Mouse (Mus musculus) heart, embryonic 15.5 days (tissue): ENCODE data around the gene Ak1. TPM values are rescaled to one million over a fixed set of nuclear protein-coding genes. Genes with fewer than 3 reads are reported as not detected.

ENCODE experiments used
- ATAC-seq: fragments of 200-750 bp; cut with Nextera tagmentation; replicated peaks from 2 replicates; pipeline ENCODE4 v1.8.0; 2017; ENCODE audit warnings: low read depth, moderate TSS enrichment; ENCODE audit not compliant: insufficient number of reproducible peaks, insufficient read depth, low FRiP score
- H3K27ac ChIP-seq: fragments of 300-500 bp; sonication (generic); 2 replicates; pipeline ENCODE4 v1.5.1; 2015; ENCODE audit warnings: mild to moderate bottlenecking, inconsistent platforms
- H3K27me3 ChIP-seq: fragments of 300-500 bp; sonication (generic); 2 replicates; pipeline ENCODE4 v1.6.1; 2015; ENCODE audit warnings: inconsistent platforms
- H3K36me3 ChIP-seq: fragments of 300-500 bp; sonication (generic); 2 replicates; pipeline ENCODE4 v1.6.1; 2015; ENCODE audit warnings: mild to moderate bottlenecking, inconsistent platforms
- H3K4me1 ChIP-seq: fragments of 300-500 bp; sonication (generic); replicated peaks from 2 replicates; pipeline ENCODE4 v1.6.1; 2015; ENCODE audit warnings: inconsistent platforms
- H3K4me2 ChIP-seq: fragments of 300-500 bp; sonication (generic); 2 replicates; pipeline ENCODE4 v1.6.1; 2015; ENCODE audit warnings: inconsistent platforms, mild to moderate bottlenecking, moderate library complexity
- H3K4me3 ChIP-seq: fragments of 300-500 bp; sonication (generic); 2 replicates; pipeline ENCODE4 v1.5.1; 2015; ENCODE audit warnings: mild to moderate bottlenecking, inconsistent platforms
- H3K9ac ChIP-seq: fragments of 300-500 bp; sonication (generic); 2 replicates; pipeline ENCODE4 v1.6.1; 2015; ENCODE audit warnings: mild to moderate bottlenecking, inconsistent platforms
- H3K9me3 ChIP-seq: fragments of 300-500 bp; sonication (generic); replicated peaks from 2 replicates; pipeline ENCODE4 v1.6.1; 2016; ENCODE audit warnings: inconsistent platforms
- WGBS: fragments of 180-500 bp; shearing (Covaris S2); methylation state at CpG from one replicate; pipeline ENCODE4 v1.1.7; 2015; ENCODE audit warnings: mixed read lengths; 5-methylcytosine and 5-hydroxymethylcytosine counted together
- polyA plus RNA-seq: library from polyadenylated mRNA; unstranded; fragments of >200 nt; fragmentation: Nextera tagmentation; extraction: Ambion mirVana; gene quantifications from 2 replicates; pipeline ENCODE4 v1.2.1, GENCODE M21; 2015

Gene Ak1
- polyA plus RNA-seq, 1 experiment from 2014 or later: 390 TPM

DNA sequence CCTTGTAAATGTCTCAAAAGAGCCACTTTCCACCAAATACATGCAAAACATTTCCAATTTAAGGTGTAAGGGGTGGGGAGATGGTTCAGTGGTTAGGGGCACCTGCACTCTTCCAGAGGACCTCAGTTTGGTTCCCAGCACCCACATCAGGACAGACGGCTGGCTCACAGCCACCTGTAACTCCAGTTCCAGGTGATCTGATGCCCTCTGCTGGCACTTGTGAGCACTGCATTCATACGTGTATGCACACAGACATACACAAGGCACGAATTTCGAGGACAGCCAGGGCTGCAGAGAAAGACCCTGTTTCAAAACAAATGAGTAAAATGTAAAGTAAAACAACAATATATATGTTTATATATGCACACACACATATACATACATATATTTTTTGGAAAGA lies 4.0 kb upstream of the Ak1 start:
- Histone ChIP-seq H3K36me3 (peaks cover 40% of the 10 kb centered on the region), H3K9me3 (no peaks in the 10 kb centered on the region), H3K9ac (no peak overlapping the region), H3K27me3 (no peaks in the 10 kb centered on the region), H3K27ac (no peak overlapping the region), H3K4me2 (no peak overlapping the region), H3K4me3 (no peak overlapping the region), H3K4me1 (peaks cover 37% of the 10 kb centered on the region)
- WGBS: 93% methylated on average over 4 of the region's 4 CpGs
- ATAC-seq: no peak

DNA sequence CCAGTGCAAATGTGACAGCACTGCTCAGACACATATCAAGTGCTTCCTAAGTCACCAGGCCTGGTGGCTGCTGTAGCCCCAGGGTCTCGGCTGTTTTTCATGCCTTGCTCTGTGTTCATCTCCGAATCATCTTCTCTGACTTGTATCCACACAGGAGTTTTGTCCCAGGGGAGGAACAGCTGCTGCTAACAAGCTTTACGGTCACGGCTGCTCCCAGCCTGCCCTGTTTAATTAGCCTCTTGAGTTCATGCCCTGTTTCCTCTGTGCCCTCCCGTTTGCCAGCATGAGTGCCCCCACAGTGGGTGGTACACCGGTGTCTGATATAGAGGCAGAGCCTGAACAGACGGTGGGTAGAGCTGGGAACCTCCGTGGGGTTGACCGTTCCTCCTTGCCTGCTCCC lies 3.5 kb upstream of the Ak1 start:
- no peak overlapping the region for H3K4me3 ChIP-seq
- no peak overlapping the region for H3K27ac ChIP-seq
- no peaks in the 10 kb centered on the region for H3K9me3 ChIP-seq
- peaks cover 37% of the 10 kb centered on the region for H3K4me1 ChIP-seq
- no peak for ATAC-seq
- no peak overlapping the region for H3K9ac ChIP-seq
- peaks cover 40% of the 10 kb centered on the region for H3K36me3 ChIP-seq
- no peaks in the 10 kb centered on the region for H3K27me3 ChIP-seq
- 86% methylated on average over 9 of the region's 9 CpGs for WGBS
- no peak overlapping the region for H3K4me2 ChIP-seq

DNA sequence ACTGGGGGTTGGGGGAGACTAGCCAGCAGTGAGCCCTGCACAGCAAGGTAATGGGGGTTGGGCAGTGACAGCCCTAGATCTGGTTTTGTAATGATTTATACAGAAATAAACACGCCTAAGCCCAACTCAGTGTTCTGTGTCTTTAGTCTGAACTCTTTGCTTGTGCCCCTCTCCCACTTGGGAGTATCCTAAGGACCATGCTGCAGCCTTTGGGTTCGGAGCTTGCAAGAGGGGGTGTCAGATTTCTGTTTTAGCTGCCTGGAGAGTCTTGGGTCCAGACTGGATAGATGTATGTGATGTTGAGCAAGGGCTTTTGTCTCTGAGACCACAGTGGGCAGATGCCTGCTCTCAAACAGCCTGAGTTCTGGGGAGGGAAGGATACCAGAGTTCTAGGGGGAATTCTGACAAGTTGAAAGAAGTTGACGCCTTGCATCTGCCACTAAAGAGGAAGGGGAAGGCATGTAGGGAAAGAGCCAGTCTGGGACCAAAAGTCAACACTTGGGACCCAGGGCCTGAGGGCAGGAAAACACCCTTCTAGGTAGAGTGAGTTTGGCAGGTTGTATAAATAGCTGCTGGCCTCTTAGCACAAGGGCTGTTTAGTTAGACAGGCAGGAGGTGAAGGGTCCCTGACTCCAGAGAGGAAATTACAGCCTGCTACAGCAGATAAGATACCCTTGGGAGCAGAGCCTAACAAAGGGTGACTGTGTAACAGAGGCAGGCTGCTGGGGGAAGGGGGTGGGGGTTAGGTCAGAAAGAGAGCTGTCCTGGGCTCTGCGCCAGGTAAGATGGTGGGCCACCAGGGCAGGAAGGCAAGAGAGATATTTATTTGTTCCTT lies 659 bp upstream of the Ak1 start:
- Histone ChIP-seq H3K4me2 (peak overlapping the region; percentile 44), H3K4me1 (peaks cover 54% of the 10 kb centered on the region), H3K9me3 (no peaks in the 10 kb centered on the region), H3K27me3 (no peaks in the 10 kb centered on the region), H3K27ac (peak overlapping the region; percentile 93), H3K36me3 (peaks cover 26% of the 10 kb centered on the region), H3K9ac (peak overlapping the region; percentile 29), H3K4me3 (peak overlapping the region; percentile 10; the same call in 1 of the 2 replicates)
- peak; percentile 81 for ATAC-seq
- 11% methylated on average over 4 of the region's 4 CpGs for WGBS

DNA sequence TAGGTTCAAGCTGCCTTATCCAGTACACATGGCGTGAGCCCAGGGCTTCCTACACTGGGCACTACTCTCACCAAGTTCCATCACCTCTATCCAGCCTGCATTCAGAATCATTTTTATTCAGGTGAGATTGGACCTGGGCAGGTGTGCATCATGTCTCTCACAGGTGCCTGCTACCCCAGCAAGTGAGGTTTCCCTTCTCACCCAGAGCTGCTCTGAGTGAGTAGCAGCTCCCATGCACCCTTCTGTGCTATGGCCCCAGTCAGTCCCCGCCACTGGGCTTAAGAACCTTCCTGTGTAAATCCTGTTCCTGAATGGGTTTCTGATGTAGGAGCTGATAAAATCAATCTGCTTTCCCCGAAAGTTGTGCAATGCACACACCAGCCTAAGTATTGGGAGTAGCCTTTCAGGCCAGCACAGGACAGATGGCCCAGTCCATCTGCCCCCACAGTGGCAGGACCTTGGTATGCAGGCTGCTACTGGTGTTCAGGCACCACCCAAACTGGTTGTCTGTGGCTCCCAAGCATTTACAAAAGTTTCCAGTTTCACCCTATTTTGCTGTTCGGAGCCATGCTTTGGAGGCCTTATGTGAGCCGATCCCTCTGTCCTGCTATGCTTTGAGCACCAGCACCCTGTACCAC lies 2.7 kb downstream of the Ak1 start:
- 68% methylated on average over 5 of the region's 5 CpGs for WGBS
- ATAC-seq: no peak
- Histone ChIP-seq H3K9ac (0 out of 2 replicates have a peak overlapping the region, but pooled peaks have one; percentile 7), H3K4me3 (no peak overlapping the region), H3K27me3 (no peaks in the 10 kb centered on the region), H3K4me2 (no peak overlapping the region), H3K9me3 (no peaks in the 10 kb centered on the region), H3K4me1 (peaks cover 78% of the 10 kb centered on the region), H3K27ac (peak overlapping the region; percentile 95), H3K36me3 (no peaks in the 10 kb centered on the region)

DNA sequence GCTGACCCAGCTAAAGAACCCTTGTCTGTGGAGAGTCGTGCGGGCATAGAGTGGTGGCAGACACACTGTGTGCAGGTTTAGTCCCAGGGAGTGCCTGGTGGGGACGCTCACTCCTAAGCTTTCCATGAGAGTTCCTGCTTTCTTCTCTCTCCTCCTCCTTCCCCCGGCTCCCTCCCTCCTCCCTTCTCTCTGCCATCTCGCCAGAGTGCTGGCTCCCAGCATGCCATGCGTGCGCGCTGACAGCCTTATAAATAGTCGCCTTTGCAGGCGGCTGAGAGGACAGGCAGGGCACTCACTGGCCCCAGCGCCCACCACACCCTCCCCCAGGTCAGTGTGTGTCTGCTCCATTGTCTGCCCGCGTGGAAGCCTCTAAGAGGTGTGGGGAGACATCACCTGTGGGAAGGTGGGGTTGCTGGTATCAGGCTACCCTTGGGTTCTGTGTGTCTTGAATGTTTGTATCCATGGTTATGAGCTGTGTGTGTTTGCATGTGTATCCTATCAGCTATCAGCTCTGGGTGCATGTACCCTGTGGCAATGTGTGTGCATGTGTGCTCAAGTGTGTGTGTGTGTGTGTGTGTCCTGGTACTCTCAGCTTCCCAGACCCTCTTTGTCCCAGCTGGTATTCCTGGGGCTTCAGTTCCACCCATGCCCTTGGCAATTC lies 3.8 kb downstream of the Ak1 start:
- ATAC-seq: peak; percentile 45
- H3K27ac ChIP-seq: peak overlapping the region; percentile 95
- H3K4me3 ChIP-seq: peak overlapping the region; percentile 47
- H3K36me3 ChIP-seq: no peaks in the 10 kb centered on the region
- H3K9ac ChIP-seq: peak overlapping the region; percentile 61
- H3K27me3 ChIP-seq: no peaks in the 10 kb centered on the region
- 3% methylated on average over 13 of the region's 13 CpGs for WGBS
- H3K4me2 ChIP-seq: peak overlapping the region; percentile 68
- peaks cover 72% of the 10 kb centered on the region for H3K4me1 ChIP-seq
- H3K9me3 ChIP-seq: no peaks in the 10 kb centered on the region

DNA sequence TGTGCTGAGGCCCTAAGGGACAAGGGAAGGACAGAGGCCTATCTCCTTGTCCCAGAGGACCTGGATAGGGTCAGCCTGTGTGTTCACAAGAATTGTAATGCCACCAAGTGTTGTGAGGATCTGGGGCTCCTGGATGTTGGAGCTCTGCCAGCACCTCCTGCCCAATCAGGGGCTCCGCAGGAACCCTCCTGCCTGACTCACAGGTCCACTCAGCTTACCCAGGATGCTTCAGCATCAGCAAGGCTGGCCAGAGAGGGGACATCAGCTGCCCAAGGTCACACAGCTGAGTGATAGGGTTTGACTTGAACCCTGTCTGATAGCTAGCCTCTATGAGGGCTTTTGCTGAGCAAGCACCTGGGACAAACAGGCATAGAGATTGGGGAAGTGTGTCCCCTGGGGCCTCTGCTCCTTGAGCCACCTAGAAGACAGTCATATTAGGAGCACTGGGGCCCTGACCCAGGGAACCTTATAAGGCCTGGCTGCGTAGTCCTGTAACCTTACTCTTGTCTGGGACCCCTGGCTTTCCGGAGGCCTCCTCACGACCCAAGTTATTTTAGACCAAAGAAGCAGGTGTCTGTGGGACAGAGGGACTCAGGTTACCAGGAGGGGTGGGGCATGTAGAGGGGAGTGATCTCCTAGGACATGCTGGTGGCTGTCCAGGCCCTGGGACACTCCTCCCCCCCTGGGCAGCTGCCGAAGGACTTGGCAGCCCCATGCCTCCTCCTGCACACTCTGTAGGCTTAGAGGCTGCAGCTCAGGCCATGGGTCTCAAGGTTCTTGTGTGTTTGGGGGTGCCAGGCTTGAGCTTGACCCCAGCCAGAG lies 4.5 kb downstream of the Ak1 start:
- H3K9ac ChIP-seq: peak overlapping the region; percentile 61
- peak overlapping the region; percentile 47 for H3K4me3 ChIP-seq
- 13% methylated on average over 5 of the region's 5 CpGs for WGBS
- peak overlapping the region; percentile 68 for H3K4me2 ChIP-seq
- H3K27me3 ChIP-seq: no peaks in the 10 kb centered on the region
- peak; percentile 61 for ATAC-seq
- no peaks in the 10 kb centered on the region; the same call in 1 of the 2 replicates for H3K36me3 ChIP-seq
- no peaks in the 10 kb centered on the region for H3K9me3 ChIP-seq
- peaks cover 65% of the 10 kb centered on the region for H3K4me1 ChIP-seq
- H3K27ac ChIP-seq: peak overlapping the region; percentile 95

DNA sequence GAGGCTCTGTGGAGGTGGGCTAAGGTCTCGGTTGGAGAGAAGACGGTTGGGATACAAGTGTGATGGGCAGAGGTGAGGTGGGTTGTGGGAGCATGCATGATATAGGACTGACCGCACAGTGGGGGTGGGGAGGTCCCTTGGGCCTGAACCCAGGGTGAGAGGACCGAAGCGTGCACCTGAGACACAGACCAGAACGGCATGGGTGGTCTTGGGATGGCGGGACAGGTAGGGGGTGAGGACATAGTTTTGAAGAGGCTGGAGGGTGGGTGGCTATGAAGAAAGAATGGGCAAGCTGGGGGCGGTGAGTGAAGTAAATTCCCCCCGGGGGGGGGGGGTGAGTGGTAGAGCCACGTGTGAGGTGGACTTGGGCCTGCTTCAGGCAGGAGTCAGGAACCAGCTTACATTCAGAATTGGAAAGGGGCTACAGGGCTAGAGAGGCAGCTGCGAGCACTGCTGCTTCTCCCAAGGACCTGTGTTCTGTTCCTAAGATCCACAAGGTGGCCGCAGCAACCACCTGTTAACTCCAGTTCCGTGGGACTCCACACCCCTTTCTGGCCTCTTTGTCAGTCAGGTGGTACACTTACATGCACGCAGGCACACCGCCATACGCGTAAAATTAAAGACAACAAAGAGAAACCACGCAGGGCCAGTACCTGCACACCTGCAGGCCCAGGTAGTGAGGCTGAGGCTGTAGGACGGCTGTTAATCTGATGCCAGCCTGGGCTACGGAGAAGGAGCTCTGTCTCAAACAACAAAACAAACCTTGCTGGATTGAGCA lies 5.9 kb downstream of the Ak1 start:
- peaks cover 63% of the 10 kb centered on the region for H3K4me1 ChIP-seq
- no peaks in the 10 kb centered on the region for H3K27me3 ChIP-seq
- peak overlapping the region; percentile 47 for H3K4me3 ChIP-seq
- no peak for ATAC-seq
- no peaks in the 10 kb centered on the region; the same call in 1 of the 2 replicates for H3K36me3 ChIP-seq
- peak overlapping the region; percentile 95 for H3K27ac ChIP-seq
- peak overlapping the region; percentile 68 for H3K4me2 ChIP-seq
- 61% methylated on average over 20 of the region's 20 CpGs for WGBS
- peak overlapping the region; percentile 61; the same call in 1 of the 2 replicates for H3K9ac ChIP-seq
- H3K9me3 ChIP-seq: no peaks in the 10 kb centered on the region

DNA sequence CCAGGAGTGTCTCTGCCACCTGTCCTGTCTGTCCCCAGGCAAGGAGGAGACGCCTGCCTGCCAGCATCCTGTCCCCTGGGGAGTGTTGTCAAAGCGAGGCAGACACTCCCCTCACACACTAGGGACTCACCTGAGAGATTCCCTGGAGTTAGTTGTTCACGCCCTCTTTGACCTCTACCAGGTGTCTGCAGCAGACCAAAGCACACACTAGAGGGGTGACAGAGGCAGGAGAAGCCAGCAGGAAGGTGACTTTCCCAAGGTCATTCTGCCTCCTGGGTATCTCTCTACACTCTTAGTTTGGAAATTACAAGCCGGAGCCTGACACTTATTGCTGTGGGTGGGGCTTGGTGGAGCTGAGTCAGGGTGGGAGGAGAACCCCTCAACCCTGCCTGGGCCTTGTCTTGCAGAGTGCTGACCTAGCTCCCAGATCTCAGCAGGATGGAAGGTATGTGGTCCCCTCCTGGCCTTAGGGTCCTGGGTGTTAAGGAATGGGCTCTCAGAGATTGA lies 6.5 kb downstream of the Ak1 start:
- Histone ChIP-seq H3K27me3 (no peaks in the 10 kb centered on the region), H3K4me2 (peak overlapping the region; percentile 68), H3K27ac (peak overlapping the region; percentile 95), H3K36me3 (peaks cover 1% of the 10 kb centered on the region; the same call in 1 of the 2 replicates), H3K4me3 (peak overlapping the region; percentile 47), H3K9me3 (no peaks in the 10 kb centered on the region), H3K4me1 (peaks cover 63% of the 10 kb centered on the region), H3K9ac (peak overlapping the region; percentile 61; the same call in 1 of the 2 replicates)
- WGBS: 55% methylated on average over 4 of the region's 4 CpGs
- no peak for ATAC-seq

DNA sequence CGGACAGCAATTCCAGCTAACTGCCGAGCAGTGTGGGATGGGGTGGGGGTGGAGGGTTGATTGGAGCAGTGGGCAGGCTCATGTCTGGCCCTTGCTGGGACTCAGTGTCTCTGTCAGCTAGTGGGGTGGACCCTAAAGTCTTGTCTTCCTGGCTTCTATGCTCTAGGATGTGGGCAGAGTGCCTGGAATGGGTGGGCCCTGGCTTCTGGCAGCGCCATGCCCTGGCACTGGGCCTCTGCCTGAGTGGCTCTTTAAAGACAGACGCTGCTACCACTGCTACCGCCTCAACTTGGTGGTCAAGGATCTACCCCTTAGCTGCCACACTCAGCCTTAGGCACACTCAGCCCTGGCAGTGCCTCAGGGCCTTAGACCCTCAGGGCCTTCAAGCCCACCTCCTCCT lies 7.2 kb downstream of the Ak1 start:
- Histone ChIP-seq H3K4me2 (peak overlapping the region; percentile 68), H3K4me3 (peak overlapping the region; percentile 47), H3K9ac (peak overlapping the region; percentile 61; the same call in 1 of the 2 replicates), H3K9me3 (no peaks in the 10 kb centered on the region), H3K36me3 (peaks cover 7% of the 10 kb centered on the region; the same call in 1 of the 2 replicates), H3K4me1 (peaks cover 64% of the 10 kb centered on the region), H3K27ac (peak overlapping the region; percentile 95), H3K27me3 (no peaks in the 10 kb centered on the region)
- peak; percentile 15; the same call in 1 of the 2 replicates for ATAC-seq
- 17% methylated on average over 5 of the region's 5 CpGs for WGBS
